Mouse (Mus musculus): ENCODE results near the gene Zswim4. TPM values are rescaled to one million over a fixed set of nuclear protein-coding genes. Genes with fewer than 3 reads are reported as not detected.

Gene Zswim4
- polyA plus RNA-seq, 1 experiment from 2014 or later = 11.0 TPM

DNA sequence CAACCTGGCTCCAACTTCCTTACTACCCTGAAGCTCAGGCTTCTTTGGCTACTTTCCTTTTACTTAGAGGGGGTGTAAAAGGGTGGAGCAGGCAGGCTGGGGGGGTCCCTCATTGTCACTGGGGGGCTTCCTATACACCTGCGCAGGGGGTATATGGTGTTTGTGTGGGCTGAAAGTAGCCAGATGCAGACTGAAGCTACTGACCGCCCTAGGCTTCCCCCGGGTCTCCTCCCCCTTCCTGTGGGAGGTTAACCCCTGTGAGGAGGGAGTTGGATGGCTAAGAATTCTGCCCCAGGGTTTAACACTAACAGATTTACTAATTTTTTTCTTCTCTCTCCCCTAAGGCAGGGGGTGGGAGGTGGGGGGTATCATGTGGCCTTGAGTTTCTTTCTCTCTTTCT is 60.3 kb downstream of the Zswim4 start:
- peak overlapping the region; percentile 26; the same call in 1 of the 2 replicates for H3K4me2 ChIP-seq (ENCODE audit: low read length)
- WGBS = 5% methylated on average over 3 of the region's 3 CpGs
- H3K4me1 ChIP-seq (replicated peaks; ENCODE audit: insufficient read depth, low read length) = peaks cover 26% of the 10 kb centered on the region
- H3K9ac ChIP-seq (ENCODE audit: low read depth, low read length) = 0 out of 2 replicates have a peak overlapping the region, but pooled peaks have one; percentile 35
- ATAC-seq (replicated peaks; ENCODE audit: low FRiP score, low read depth) (no peak), DNase-seq (ENCODE audit: low spot score) (peak; percentile 44)
- TF ChIP-seq CTCF (IDR thresholded peaks at IDR 0.05; ENCODE audit: low read depth) = no peak
- H3K9me3 ChIP-seq (replicated peaks; ENCODE audit: low read length) = no peaks in the 10 kb centered on the region
- H3K36me3 ChIP-seq (ENCODE audit: insufficient read depth, low read length) = peaks cover 15% of the 10 kb centered on the region
- no peak overlapping the region for H3K4me3 ChIP-seq (replicated peaks; ENCODE audit: low read depth, low read length)
- no peaks in the 10 kb centered on the region for H3K27me3 ChIP-seq (ENCODE audit: insufficient read depth, low read length)
- no peak overlapping the region; the same call in 1 of the 2 replicates for H3K27ac ChIP-seq

DNA sequence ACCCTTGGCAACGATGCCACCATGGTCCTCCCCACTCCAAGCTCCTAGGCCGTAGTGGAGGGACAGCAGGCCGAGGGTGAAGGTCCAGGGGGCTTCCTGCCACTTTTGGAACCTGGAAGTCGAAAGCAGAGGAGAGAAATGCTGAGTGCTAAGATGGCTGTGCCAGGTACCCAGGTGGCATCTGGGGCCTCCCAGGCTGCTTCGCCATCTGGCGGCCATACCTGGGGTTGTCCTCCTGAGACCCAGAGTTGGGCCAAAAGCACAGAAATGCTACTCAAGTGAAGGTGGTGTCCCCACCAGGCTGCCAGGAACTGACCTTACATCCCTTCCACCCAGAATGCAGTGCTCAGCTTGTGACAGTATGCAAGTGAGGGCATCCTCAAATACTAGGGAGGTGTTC is 63.0 kb downstream of the Zswim4 start:
- ATAC-seq (replicated peaks; ENCODE audit: low FRiP score, low read depth) (no peak; the same call in 1 of the 2 replicates), DNase-seq (ENCODE audit: low spot score) (no peak)
- no peaks in the 10 kb centered on the region for H3K9me3 ChIP-seq (replicated peaks; ENCODE audit: low read length)
- no peak overlapping the region for H3K4me3 ChIP-seq (replicated peaks; ENCODE audit: low read depth, low read length)
- H3K4me1 ChIP-seq (replicated peaks; ENCODE audit: insufficient read depth, low read length) = peaks cover 6% of the 10 kb centered on the region
- TF ChIP-seq CTCF (IDR thresholded peaks at IDR 0.05; ENCODE audit: low read depth) = peak; percentile 64
- no peaks in the 10 kb centered on the region for H3K27me3 ChIP-seq (ENCODE audit: insufficient read depth, low read length)
- no peak overlapping the region for H3K4me2 ChIP-seq (ENCODE audit: low read length)
- H3K27ac ChIP-seq = no peak overlapping the region
- 86% methylated on average over 6 of the region's 6 CpGs for WGBS
- peaks cover 15% of the 10 kb centered on the region for H3K36me3 ChIP-seq (ENCODE audit: insufficient read depth, low read length)
- H3K9ac ChIP-seq (ENCODE audit: low read depth, low read length) = no peak overlapping the region

- DNase-seq (ENCODE audit: low spot score) (no peak), ATAC-seq (replicated peaks; ENCODE audit: low FRiP score, low read depth) (no peak)
- Histone ChIP-seq H3K9me3 (replicated peaks; ENCODE audit: low read length) (no peaks in the 10 kb centered on the region), H3K36me3 (ENCODE audit: insufficient read depth, low read length) (peaks cover 15% of the 10 kb centered on the region), H3K4me1 (replicated peaks; ENCODE audit: insufficient read depth, low read length) (no peaks in the 10 kb centered on the region), H3K4me3 (replicated peaks; ENCODE audit: low read depth, low read length) (no peak overlapping the region), H3K27ac (no peak overlapping the region), H3K27me3 (ENCODE audit: insufficient read depth, low read length) (no peaks in the 10 kb centered on the region), H3K9ac (ENCODE audit: low read depth, low read length) (no peak overlapping the region), H3K4me2 (ENCODE audit: low read length) (no peak overlapping the region)
- no peak for TF ChIP-seq CTCF (IDR thresholded peaks at IDR 0.05; ENCODE audit: low read depth)
- WGBS = 91% methylated on average over 5 of the region's 5 CpGs
These were observed 66.8 kb downstream of the Zswim4 start for GRCm38 (mm10) chr8:84170096-84170495.

- Histone ChIP-seq H3K36me3 (ENCODE audit: insufficient read depth, low read length) (peaks cover 5% of the 10 kb centered on the region), H3K9me3 (replicated peaks; ENCODE audit: low read length) (no peaks in the 10 kb centered on the region), H3K27ac (no peak overlapping the region), H3K4me1 (replicated peaks; ENCODE audit: insufficient read depth, low read length) (no peaks in the 10 kb centered on the region), H3K27me3 (ENCODE audit: insufficient read depth, low read length) (no peaks in the 10 kb centered on the region), H3K9ac (ENCODE audit: low read depth, low read length) (no peak overlapping the region), H3K4me2 (ENCODE audit: low read length) (no peak overlapping the region), H3K4me3 (replicated peaks; ENCODE audit: low read depth, low read length) (no peak overlapping the region)
- DNase-seq (ENCODE audit: low spot score) (no peak), ATAC-seq (replicated peaks; ENCODE audit: low FRiP score, low read depth) (no peak)
- TF ChIP-seq CTCF (IDR thresholded peaks at IDR 0.05; ENCODE audit: low read depth) = no peak
- 97% methylated on average over 2 of the region's 2 CpGs for WGBS
These were observed 69.2 kb downstream of the Zswim4 start for GRCm38 (mm10) chr8:84167696-84168095.

MicroRNAs encoded within 50 kb of the gene (microRNA counts, 519-probe panel; counts per million panel counts)
- microRNA mmu-miR-181c (3,943 counts per million, percentile 75 among the panel's probes with 10 or more counts), microRNA mmu-miR-23a (6,477 counts per million, percentile 92 among the panel's probes with 10 or more counts), microRNA mmu-miR-27a (6,966 counts per million, percentile 94 among the panel's probes with 10 or more counts)

Small RNA genes lying within 50 kb of the gene (microRNA-seq; reads per million reads assigned to microRNA genes)
- gene Mir181c = 4,563 reads per million, percentile 90 among the genes with 10 or more reads in this experiment
- 2,805 reads per million, percentile 87 among the genes with 10 or more reads in this experiment for gene Mir181d
- gene Mir23a = 13,119 reads per million, percentile 95 among the genes with 10 or more reads in this experiment
- not detected for gene Mir24-2
- gene Mir27a = 342 reads per million, percentile 66 among the genes with 10 or more reads in this experiment
- not detected for gene Mir3074-2

Other genes starting within 250 kb of the Zswim4 start
- gene Samd1, start 239.4 kb downstream of the Zswim4 start, polyA plus RNA-seq (2015; fragmentation: Nextera tagmentation; extraction: Ambion mirVana) = 6.7 and 7.2 TPM in 2 replicates
- 1.1 and 1.7 TPM in 2 replicates for gene 1700067K01Rik, start 235.6 kb downstream of the Zswim4 start, polyA plus RNA-seq (2015; fragmentation: Nextera tagmentation; extraction: Ambion mirVana)
- gene 2210011C24Rik, start 224.9 kb downstream of the Zswim4 start, polyA plus RNA-seq (2015; fragmentation: Nextera tagmentation; extraction: Ambion mirVana) = 15.8 and 21.0 TPM in 2 replicates
- gene Palm3, start 215.6 kb downstream of the Zswim4 start, polyA plus RNA-seq (2015; fragmentation: Nextera tagmentation; extraction: Ambion mirVana) = 12.7 and 15.7 TPM in 2 replicates
- gene Il27ra, start 194.5 kb downstream of the Zswim4 start, polyA plus RNA-seq (2015; fragmentation: Nextera tagmentation; extraction: Ambion mirVana) = 1.2 and 1.3 TPM in 2 replicates
- not detected in 2 replicates for gene Rln3, start 192.1 kb downstream of the Zswim4 start, polyA plus RNA-seq (2015; fragmentation: Nextera tagmentation; extraction: Ambion mirVana)
- 1.8 TPM in 2 replicates for gene Gm10643, start 171.9 kb downstream of the Zswim4 start, polyA plus RNA-seq (2015; fragmentation: Nextera tagmentation; extraction: Ambion mirVana)
- gene Rfx1, start 170.2 kb downstream of the Zswim4 start, polyA plus RNA-seq (2015; fragmentation: Nextera tagmentation; extraction: Ambion mirVana) = 6.7 and 7.4 TPM in 2 replicates
- gene Dcaf15, start 132.3 kb downstream of the Zswim4 start, polyA plus RNA-seq (2015; fragmentation: Nextera tagmentation; extraction: Ambion mirVana) = 7.5 TPM in 2 replicates
- gene Podnl1, start 111.1 kb downstream of the Zswim4 start, polyA plus RNA-seq (2015; fragmentation: Nextera tagmentation; extraction: Ambion mirVana) = 0.05 and 0.14 TPM in 2 replicates
- 17.2 and 19.1 TPM in 2 replicates for gene Cc2d1a, start 89.1 kb downstream of the Zswim4 start, polyA plus RNA-seq (2015; fragmentation: Nextera tagmentation; extraction: Ambion mirVana)
- gene 4930432K21Rik, start 89.0 kb downstream of the Zswim4 start, polyA plus RNA-seq (2015; fragmentation: Nextera tagmentation; extraction: Ambion mirVana) = 1.3 and 1.6 TPM in 2 replicates
- 8.6 and 9.6 TPM in 2 replicates for gene Nanos3, start 51.8 kb downstream of the Zswim4 start, polyA plus RNA-seq (2015; fragmentation: Nextera tagmentation; extraction: Ambion mirVana)
- 373 and 388 TPM in 2 replicates for gene D8Ertd738e, start 12.7 kb upstream of the Zswim4 start, polyA plus RNA-seq (2015; fragmentation: Nextera tagmentation; extraction: Ambion mirVana)
- gene Mri1, start 20.3 kb upstream of the Zswim4 start, polyA plus RNA-seq (2015; fragmentation: Nextera tagmentation; extraction: Ambion mirVana) = 80.4 and 81.6 TPM in 2 replicates
- gene Ccdc130, start 33.3 kb upstream of the Zswim4 start, polyA plus RNA-seq (2015; fragmentation: Nextera tagmentation; extraction: Ambion mirVana) = 17.4 and 20.2 TPM in 2 replicates
- 4.3 and 6.6 TPM in 2 replicates for gene Cacna1a, start 151.4 kb upstream of the Zswim4 start, polyA plus RNA-seq (2015; fragmentation: Nextera tagmentation; extraction: Ambion mirVana)